Mouse (Mus musculus): Measurements from ENCODE around the gene 2810408A11Rik.
"Not testable (repeated sequence)": the region's sequence is repeated elsewhere in the genome, so short reads cannot be mapped to it uniquely, and the experiment has no call there.

2810408A11Rik gene

GRCm38 (mm10) chr11:69880853-69881603 lies 19.8 kb downstream of the 2810408A11Rik start, which contains the start of gene Kctd11:
Gene Kctd11, minus strand, starts transcription at chr11:69881406.
- peak; percentile 89 to 93 for DNase-seq (ENCODE audit: low spot score in 2 of 2)

DNA sequence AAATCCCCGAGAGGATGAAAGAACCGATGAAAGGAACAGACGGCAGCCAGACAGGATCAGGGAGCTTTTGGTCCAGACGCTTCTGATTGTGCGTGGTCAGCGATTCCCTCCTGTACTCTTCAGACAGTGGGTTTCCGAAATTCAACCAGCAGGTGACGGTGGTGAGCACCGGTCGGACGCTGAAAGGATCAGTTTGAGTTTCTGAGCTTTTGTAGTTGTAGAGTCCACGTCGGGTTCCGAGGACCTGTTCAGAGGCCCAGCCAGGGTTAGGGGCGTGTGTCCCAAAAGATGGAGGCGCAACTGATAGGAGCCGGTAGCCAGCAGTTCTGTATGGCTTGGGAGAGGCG lies 20.3 kb downstream of the 2810408A11Rik start:
- DNase-seq (ENCODE audit: low spot score in 2 of 2) = peak; percentile 80 to 82

DNA sequence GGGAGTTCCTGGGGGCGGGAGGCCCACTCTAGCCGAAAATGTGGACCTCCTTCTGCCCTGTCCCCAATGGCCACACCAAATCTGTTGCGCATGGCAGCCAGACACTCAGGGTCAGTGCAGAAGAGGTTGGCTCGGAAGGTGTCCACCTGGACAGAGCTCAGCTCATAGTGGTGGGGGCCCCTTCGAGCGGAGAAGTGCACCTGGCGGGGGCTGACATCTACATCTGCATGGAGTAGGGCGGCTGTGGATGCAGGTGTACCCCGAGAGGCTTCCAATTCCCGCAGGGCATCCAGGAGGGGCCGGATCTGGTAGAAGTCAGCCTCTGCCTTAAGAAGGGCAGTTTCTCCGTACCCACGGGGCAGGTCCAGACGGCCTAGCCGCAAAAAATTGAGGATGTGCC lies 21.1 kb downstream of the 2810408A11Rik start:
- no peak for DNase-seq (ENCODE audit: low spot score in 2 of 2)

GRCm38 (mm10) chr11:69878952-69879351 lies 21.8 kb downstream of the 2810408A11Rik start:
- no peak for DNase-seq (ENCODE audit: low spot score in 2 of 2)

DNA sequence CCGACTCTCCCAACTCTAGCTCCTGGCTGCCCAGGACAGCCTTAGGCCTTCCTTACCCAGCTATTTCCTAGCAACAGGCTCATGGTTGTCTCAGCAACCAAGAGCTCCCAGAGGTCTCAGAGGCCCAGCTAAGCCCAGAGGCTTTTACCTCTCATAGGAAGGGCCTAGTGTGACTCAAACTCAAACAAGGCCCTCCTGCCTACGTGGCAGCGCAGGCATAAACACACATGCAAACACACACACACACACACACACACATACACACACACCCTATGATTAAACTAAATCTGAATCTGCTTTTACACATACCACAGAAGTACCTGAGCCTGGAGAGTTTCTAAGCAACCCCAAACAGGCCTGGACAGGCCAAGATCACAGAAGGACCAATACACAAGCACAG lies 22.4 kb downstream of the 2810408A11Rik start:
- no peak for DNase-seq (ENCODE audit: low spot score in 2 of 2)

- no peak for DNase-seq (ENCODE audit: low spot score in 2 of 2)
Observed at GRCm38 (mm10) chr11:69877878-69878277, 22.9 kb downstream of the 2810408A11Rik start, which contains the start of gene Tmem95. Gene Tmem95, minus strand, starts transcription at chr11:69878018.

DNA sequence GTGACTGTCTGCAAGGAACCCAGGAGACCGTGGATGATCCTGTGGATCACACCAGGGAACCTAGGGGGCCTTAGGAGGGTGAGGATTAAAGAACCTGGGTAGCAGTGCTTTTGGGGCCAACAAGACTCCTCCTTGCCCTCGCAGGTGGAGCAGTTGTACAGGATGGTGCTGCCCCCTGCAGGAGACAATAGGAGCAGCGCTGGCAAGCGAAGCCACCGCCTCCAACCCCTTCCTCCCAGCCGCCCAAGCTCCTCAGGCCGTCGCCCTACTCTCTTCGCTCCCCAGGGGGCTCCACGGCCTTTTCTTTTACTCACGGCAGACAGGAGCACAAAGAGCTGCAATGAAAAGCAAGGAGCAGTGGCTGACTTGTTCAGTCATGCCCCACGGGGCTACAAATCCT lies 23.9 kb downstream of the 2810408A11Rik start:
- DNase-seq (ENCODE audit: low spot score in 2 of 2) = peak; percentile 84 to 90

DNA sequence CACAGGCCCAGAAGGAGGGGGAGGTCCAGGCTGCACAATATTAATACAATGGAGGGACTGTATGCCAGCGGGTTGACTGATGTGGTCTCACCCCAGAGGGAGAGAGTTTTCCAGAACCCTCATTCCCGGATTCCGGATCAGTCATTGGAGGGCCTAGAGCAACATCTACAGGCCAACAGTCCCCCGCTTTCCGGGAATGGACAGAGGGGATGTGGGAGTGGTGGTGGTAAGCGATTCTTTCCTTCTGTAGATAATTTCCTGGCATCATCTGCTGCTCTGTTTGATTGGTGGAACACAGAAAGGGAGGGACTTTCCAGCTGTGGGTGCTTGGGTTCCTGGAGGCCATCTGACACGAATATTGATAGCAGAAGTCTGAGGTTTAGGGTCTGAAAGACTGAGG lies 24.6 kb downstream of the 2810408A11Rik start:
- DNase-seq (ENCODE audit: low spot score in 2 of 2) = no peak

- no peak for DNase-seq (ENCODE audit: low spot score in 2 of 2)
Observed at GRCm38 (mm10) chr11:69872451-69872850, 28.3 kb downstream of the 2810408A11Rik start.

- DNase-seq (ENCODE audit: low spot score in 2 of 2) = no peak
Observed at GRCm38 (mm10) chr11:69871822-69872221, 29.0 kb downstream of the 2810408A11Rik start.

DNA sequence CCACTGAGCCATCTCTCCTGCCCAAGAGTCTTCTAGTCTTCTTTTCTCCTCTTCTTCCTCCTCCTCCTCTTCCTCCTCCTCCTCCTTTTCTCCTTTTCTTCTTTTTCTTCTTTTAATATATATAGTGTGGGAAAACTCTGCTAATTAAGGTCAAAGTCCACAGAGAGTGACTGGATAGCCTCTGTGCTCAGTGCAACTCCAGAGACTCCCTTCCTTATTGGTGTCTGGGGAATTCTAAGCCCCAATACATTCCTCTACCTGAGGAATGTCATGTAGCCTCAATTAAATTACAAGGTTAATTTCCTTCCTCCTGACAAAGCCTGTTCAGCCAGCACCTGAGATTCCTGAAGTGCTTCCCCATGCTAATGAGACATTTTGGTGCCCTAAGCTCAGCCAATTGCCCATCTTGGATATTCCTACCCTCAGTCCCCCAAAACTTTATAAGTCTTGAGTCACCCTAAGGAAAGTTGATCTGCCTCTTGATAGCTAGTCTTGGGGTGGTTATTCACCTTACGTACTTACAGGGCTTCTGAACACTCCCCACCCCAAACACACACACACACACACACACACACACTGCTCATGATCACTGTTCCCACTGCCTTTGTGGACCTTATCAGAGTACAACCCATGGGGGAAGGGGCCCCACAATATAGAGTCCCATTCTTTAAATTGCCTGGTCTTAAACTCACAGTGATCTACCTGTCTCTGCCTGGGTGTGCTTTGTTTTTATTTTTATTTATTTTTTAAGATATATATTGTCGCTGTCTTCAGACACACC lies 30.3 kb downstream of the 2810408A11Rik start:
- DNase-seq (ENCODE audit: low spot score in 2 of 2) = no peak

DNA sequence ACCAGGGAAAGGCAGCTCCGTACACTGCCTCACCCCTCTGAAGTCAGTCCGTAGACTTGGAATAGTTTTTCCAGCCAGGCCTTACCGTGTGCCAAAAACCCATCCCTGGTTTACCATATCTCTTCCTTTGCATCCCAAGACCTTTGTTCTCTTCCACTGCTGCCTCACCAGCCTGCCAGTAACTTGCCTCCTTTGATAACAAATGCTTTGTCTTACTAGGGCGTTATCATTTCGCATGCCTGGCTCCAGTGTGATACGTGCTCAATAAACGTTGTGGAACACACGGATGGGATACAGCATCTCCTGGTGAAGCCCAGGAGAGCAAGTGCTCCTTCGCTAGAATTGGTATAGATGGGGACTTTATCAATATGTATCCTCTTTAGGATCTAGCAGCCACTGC lies 33.5 kb downstream of the 2810408A11Rik start:
- no peak for DNase-seq (ENCODE audit: low spot score in 2 of 2)

- no peak for DNase-seq (ENCODE audit: low spot score in 2 of 2)
Observed at GRCm38 (mm10) chr11:69865561-69865960, 35.2 kb downstream of the 2810408A11Rik start.

GRCm38 (mm10) chr11:69864138-69864860 lies 36.5 kb downstream of the 2810408A11Rik start:
- DNase-seq (ENCODE audit: low spot score in 2 of 2) = no peak

- DNase-seq (ENCODE audit: low spot score in 2 of 2) = not testable (repeated sequence)
Observed at GRCm38 (mm10) chr11:69863729-69864128, 37.1 kb downstream of the 2810408A11Rik start.

GRCm38 (mm10) chr11:69858113-69858998 lies 42.4 kb downstream of the 2810408A11Rik start, which contains the start of gene Tnk1:
Gene Tnk1, minus strand, starts transcription at chr11:69858730.
- no peak for DNase-seq (ENCODE audit: low spot score in 2 of 2)

GRCm38 (mm10) chr11:69855347-69855746 lies 45.4 kb downstream of the 2810408A11Rik start:
- peak; percentile 44 to 65 for DNase-seq (ENCODE audit: low spot score in 2 of 2)

DNA sequence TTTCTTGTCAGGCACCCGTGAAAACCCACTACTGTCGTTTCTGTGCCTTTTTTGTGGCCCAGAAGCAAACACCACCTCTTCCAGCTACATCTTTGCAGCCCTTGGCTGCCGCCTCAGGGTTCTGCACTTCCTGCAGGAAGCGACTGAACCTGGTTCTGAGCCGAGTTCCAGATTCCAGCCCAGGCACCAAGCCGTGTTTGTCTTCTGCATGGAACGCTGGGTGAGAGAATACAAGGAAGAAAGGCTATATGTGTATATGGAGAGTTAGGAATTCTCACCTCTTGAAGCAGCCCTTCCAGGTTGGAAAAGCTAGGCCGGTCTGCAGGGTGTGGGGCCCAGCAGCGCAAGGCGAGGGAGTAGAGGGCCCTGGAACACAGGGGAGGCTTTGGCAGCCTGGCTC lies 46.1 kb downstream of the 2810408A11Rik start:
- no peak for DNase-seq (ENCODE audit: low spot score in 2 of 2)

GRCm38 (mm10) chr11:69853994-69854393 lies 46.8 kb downstream of the 2810408A11Rik start:
- DNase-seq (ENCODE audit: low spot score in 2 of 2) = no peak

GRCm38 (mm10) chr11:69850754-69851153 lies 50.0 kb downstream of the 2810408A11Rik start:
- no peak for DNase-seq (ENCODE audit: low spot score in 2 of 2)

- DNase-seq (ENCODE audit: low spot score in 2 of 2) = no peak
Observed at GRCm38 (mm10) chr11:69849884-69850283, 50.9 kb downstream of the 2810408A11Rik start.

Data from natural killer cell, adult 2 months (primary cell).